Mouse (Mus musculus): Measurements from ENCODE around the gene Zfp428. TPM values are rescaled to one million over a fixed set of nuclear protein-coding genes. Genes with fewer than 3 reads are reported as not detected.

Zfp428 gene
- total and polyA plus RNA-seq, 2 experiments, result 1.4 to 2.3 TPM

DNA sequence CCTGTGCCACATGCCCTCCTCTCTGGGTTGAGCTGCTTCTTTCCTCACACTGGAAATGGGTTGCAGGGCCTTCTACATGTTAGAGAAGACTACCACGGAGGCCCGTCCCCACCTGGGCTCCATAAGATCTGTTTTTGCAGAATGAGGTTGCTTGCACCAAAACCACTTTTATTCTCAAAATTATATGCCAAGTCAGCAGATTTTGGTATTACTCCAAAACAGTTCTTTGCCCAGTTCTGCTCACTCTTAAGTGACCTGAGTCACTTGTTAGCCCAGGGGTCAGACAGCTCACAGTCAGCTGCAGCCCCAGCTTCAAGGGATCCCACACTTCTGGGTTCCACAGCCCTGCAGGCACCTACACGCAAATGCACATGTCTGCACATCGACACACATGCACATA, 54.6 kb downstream of the Zfp428 start:
- no peaks in the 10 kb centered on the region for H3K36me3 ChIP-seq (ENCODE audit: control insufficient read depth, insufficient read depth, low read length)

GRCm38 (mm10) chr7:24563191-24563836, 56.5 kb downstream of the Zfp428 start:
- H3K36me3 ChIP-seq (ENCODE audit: control insufficient read depth, insufficient read depth, low read length), result no peaks in the 10 kb centered on the region; the same call in 1 of the 2 replicates
- WGBS, result 84% methylated on average over 8 of the region's 8 CpGs
- no peaks in the 10 kb centered on the region for H3K79me2 ChIP-seq (ENCODE audit: control insufficient read depth, insufficient read depth, low read length)
- DNase-seq (ENCODE audit: extremely low read depth, low read depth, low spot score), result no peak
- TF ChIP-seq CTCF (IDR thresholded peaks at IDR 0.05; ENCODE audit: low read depth, low read length) (no peak), POLR2A (IDR thresholded peaks at IDR 0.05; ENCODE audit: extremely low read depth, insufficient read depth, low read length) (no peak)
- no peaks in the 10 kb centered on the region for H3K27me3 ChIP-seq (ENCODE audit: control insufficient read depth, insufficient read depth, low read length)
- no peak overlapping the region for H3K4me3 ChIP-seq (ENCODE audit: insufficient read depth, low read depth, low read length)
- H3K9ac ChIP-seq (ENCODE audit: low read depth, low read length), result no peak overlapping the region
- H3K27ac ChIP-seq (replicated peaks; ENCODE audit: insufficient read depth, low read depth, low read length), result no peak overlapping the region
- no peaks in the 10 kb centered on the region for H3K4me1 ChIP-seq (ENCODE audit: control insufficient read depth, insufficient read depth, low read length)

More for the DNA sequence above, 54.6 kb downstream of the Zfp428 start:
- TF ChIP-seq POLR2A (IDR thresholded peaks at IDR 0.05; ENCODE audit: extremely low read depth, insufficient read depth, low read length), result no peak
- no peak for TF ChIP-seq CTCF (IDR thresholded peaks at IDR 0.05; ENCODE audit: low read depth, low read length)
- Histone ChIP-seq H3K4me1 (ENCODE audit: control insufficient read depth, insufficient read depth, low read length) (no peaks in the 10 kb centered on the region), H3K27ac (replicated peaks; ENCODE audit: insufficient read depth, low read depth, low read length) (no peak overlapping the region), H3K79me2 (ENCODE audit: control insufficient read depth, insufficient read depth, low read length) (no peaks in the 10 kb centered on the region), H3K9ac (ENCODE audit: low read depth, low read length) (no peak overlapping the region), H3K4me3 (ENCODE audit: insufficient read depth, low read depth, low read length) (no peak overlapping the region), H3K27me3 (ENCODE audit: control insufficient read depth, insufficient read depth, low read length) (no peaks in the 10 kb centered on the region)
- 92% methylated on average over 4 of the region's 4 CpGs for WGBS
- DNase-seq (ENCODE audit: extremely low read depth, low read depth, low spot score), result no peak

DNA sequence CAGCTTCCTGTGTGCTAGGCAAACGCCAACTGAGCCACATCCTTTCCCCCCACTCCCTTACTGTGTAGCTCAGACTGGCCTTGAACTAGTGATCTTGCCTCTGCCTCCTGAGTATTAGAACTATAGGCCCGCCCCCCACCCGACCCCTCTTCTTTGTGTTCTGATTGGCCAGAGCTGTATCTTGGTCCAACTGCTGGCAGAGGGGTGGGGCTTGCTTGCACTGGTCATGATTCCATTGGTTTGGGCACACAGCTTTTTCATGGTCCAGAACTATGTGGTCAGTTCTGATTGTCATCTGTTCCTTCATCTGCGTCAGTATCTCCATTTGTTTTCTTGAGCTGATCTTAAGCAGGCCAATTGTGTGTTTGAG, 57.0 kb downstream of the Zfp428 start:
- DNase-seq (ENCODE audit: extremely low read depth, low read depth, low spot score), result no peak
- H3K9ac ChIP-seq (ENCODE audit: low read depth, low read length), result no peak overlapping the region
- TF ChIP-seq CTCF (IDR thresholded peaks at IDR 0.05; ENCODE audit: low read depth, low read length) (no peak), POLR2A (IDR thresholded peaks at IDR 0.05; ENCODE audit: extremely low read depth, insufficient read depth, low read length) (no peak)
- no peak overlapping the region for H3K27ac ChIP-seq (replicated peaks; ENCODE audit: insufficient read depth, low read depth, low read length)
- 86% methylated on average over 4 of the region's 4 CpGs for WGBS
- no peaks in the 10 kb centered on the region for H3K79me2 ChIP-seq (ENCODE audit: control insufficient read depth, insufficient read depth, low read length)
- no peak overlapping the region for H3K4me3 ChIP-seq (ENCODE audit: insufficient read depth, low read depth, low read length)
- H3K27me3 ChIP-seq (ENCODE audit: control insufficient read depth, insufficient read depth, low read length), result no peaks in the 10 kb centered on the region
- no peaks in the 10 kb centered on the region; the same call in 1 of the 2 replicates for H3K36me3 ChIP-seq (ENCODE audit: control insufficient read depth, insufficient read depth, low read length)
- H3K4me1 ChIP-seq (ENCODE audit: control insufficient read depth, insufficient read depth, low read length), result no peaks in the 10 kb centered on the region

DNA sequence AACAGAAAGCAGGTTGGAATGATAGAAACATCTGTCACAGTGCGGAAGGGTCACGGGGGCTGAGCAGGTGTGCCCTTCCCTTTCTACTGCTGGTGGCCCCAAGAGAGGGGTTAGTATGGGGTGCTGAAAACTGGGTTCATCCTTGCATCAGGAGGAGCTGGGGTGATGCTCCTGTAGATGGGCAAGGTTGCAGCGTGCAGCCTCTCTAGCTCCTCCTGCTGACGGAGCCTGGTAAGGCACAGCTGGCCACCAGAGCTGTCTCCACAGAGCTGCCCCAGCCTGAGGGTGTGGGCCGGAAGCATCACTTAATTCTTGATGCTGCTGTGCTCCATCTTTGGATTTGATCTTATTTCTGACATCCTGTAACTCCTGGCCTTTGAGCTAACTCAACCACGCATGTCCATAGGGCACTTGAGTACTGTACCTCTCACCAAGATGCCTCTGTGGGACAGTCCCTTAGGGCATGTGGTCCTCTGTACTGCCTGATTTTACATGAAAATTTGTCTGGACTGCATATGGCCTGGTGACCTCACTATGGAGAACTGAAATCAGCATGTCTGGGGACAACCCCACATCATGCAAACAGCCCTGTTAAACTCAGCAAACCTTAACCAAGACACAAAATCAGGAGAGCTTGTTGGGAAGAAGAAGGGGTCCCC, 57.9 kb downstream of the Zfp428 start:
- H3K4me3 ChIP-seq (ENCODE audit: insufficient read depth, low read depth, low read length), result no peak overlapping the region
- TF ChIP-seq CTCF (IDR thresholded peaks at IDR 0.05; ENCODE audit: low read depth, low read length) (peak; percentile 99), POLR2A (IDR thresholded peaks at IDR 0.05; ENCODE audit: extremely low read depth, insufficient read depth, low read length) (no peak)
- WGBS, result 70% methylated on average over 6 of the region's 6 CpGs
- no peaks in the 10 kb centered on the region for H3K4me1 ChIP-seq (ENCODE audit: control insufficient read depth, insufficient read depth, low read length)
- H3K27ac ChIP-seq (replicated peaks; ENCODE audit: insufficient read depth, low read depth, low read length), result no peak overlapping the region
- H3K27me3 ChIP-seq (ENCODE audit: control insufficient read depth, insufficient read depth, low read length), result no peaks in the 10 kb centered on the region
- DNase-seq (ENCODE audit: extremely low read depth, low read depth, low spot score), result peak; percentile 32
- H3K9ac ChIP-seq (ENCODE audit: low read depth, low read length), result no peak overlapping the region
- H3K36me3 ChIP-seq (ENCODE audit: control insufficient read depth, insufficient read depth, low read length), result no peaks in the 10 kb centered on the region; the same call in 1 of the 2 replicates
- H3K79me2 ChIP-seq (ENCODE audit: control insufficient read depth, insufficient read depth, low read length), result no peaks in the 10 kb centered on the region

Other genes with a start within 250 kb of the Zfp428 start
- gene Zfp93, start 236.6 kb upstream of the Zfp428 start, total RNA-seq (2014; rRNA removed), result 2.9 and 3.6 TPM in 2 replicates
- 1.3 TPM in 2 replicates for gene Zfp93, start 236.6 kb upstream of the Zfp428 start, polyA plus RNA-seq (2012; rRNA removed)
- gene Zfp61, start 205.8 kb upstream of the Zfp428 start, total RNA-seq (2014; rRNA removed), result 0.94 and 1.8 TPM in 2 replicates
- 0.48 and 0.50 TPM in 2 replicates for gene Zfp61, start 205.8 kb upstream of the Zfp428 start, polyA plus RNA-seq (2012; rRNA removed)
- gene Zfp94, start 190.3 kb upstream of the Zfp428 start, total RNA-seq (2014; rRNA removed), result 2.4 and 2.8 TPM in 2 replicates
- 2.6 and 3.3 TPM in 2 replicates for gene Zfp94, start 190.3 kb upstream of the Zfp428 start, polyA plus RNA-seq (2012; rRNA removed)
- gene Tescl, start 173.1 kb upstream of the Zfp428 start, total RNA-seq (2014; rRNA removed), result not detected in 2 replicates
- gene Tescl, start 173.1 kb upstream of the Zfp428 start, polyA plus RNA-seq (2012; rRNA removed), result not detected in 2 replicates
- gene Lypd5, start 157.8 kb upstream of the Zfp428 start, total RNA-seq (2014; rRNA removed), result not detected in 2 replicates
- gene Lypd5, start 157.8 kb upstream of the Zfp428 start, polyA plus RNA-seq (2012; rRNA removed), result not detected in 2 replicates
- 0.20 and 0.83 TPM in 2 replicates for gene Kcnn4, start 136.7 kb upstream of the Zfp428 start, total RNA-seq (2014; rRNA removed)
- 0.55 and 0.66 TPM in 2 replicates for gene Kcnn4, start 136.7 kb upstream of the Zfp428 start, polyA plus RNA-seq (2012; rRNA removed)
- 3.7 and 5.0 TPM in 2 replicates for gene Smg9, start 107.4 kb upstream of the Zfp428 start, total RNA-seq (2014; rRNA removed)
- gene Smg9, start 107.4 kb upstream of the Zfp428 start, polyA plus RNA-seq (2012; rRNA removed), result 11.7 and 17.8 TPM in 2 replicates
- gene Irgc1, start 54.7 kb upstream of the Zfp428 start, total RNA-seq (2014; rRNA removed), result not detected in 2 replicates
- 0.20 TPM in 1 of 2 replicates, not detected in the other for gene Irgc1, start 54.7 kb upstream of the Zfp428 start, polyA plus RNA-seq (2012; rRNA removed)
- 0.18 and 1.1 TPM in 2 replicates for gene Plaur, start 44.5 kb upstream of the Zfp428 start, total RNA-seq (2014; rRNA removed)
- gene Plaur, start 44.5 kb upstream of the Zfp428 start, polyA plus RNA-seq (2012; rRNA removed), result 0.22 and 0.97 TPM in 2 replicates
- gene Cadm4, start 25.0 kb upstream of the Zfp428 start, total RNA-seq (2014; rRNA removed), result 2.1 and 3.5 TPM in 2 replicates
- 5.3 and 6.5 TPM in 2 replicates for gene Cadm4, start 25.0 kb upstream of the Zfp428 start, polyA plus RNA-seq (2012; rRNA removed)
- gene AC161166.1, start 5.4 kb downstream of the Zfp428 start, total RNA-seq (2014; rRNA removed), result not detected in 2 replicates
- gene AC161166.1, start 5.4 kb downstream of the Zfp428 start, polyA plus RNA-seq (2012; rRNA removed), result not detected in 2 replicates
- gene Irgq, start 23.7 kb downstream of the Zfp428 start, total RNA-seq (2014; rRNA removed), result 3.0 and 4.8 TPM in 2 replicates
- 12.5 and 14.0 TPM in 2 replicates for gene Irgq, start 23.7 kb downstream of the Zfp428 start, polyA plus RNA-seq (2012; rRNA removed)
- gene Pinlyp, start 39.1 kb downstream of the Zfp428 start, total RNA-seq (2014; rRNA removed), result not detected in 2 replicates
- gene Pinlyp, start 39.1 kb downstream of the Zfp428 start, polyA plus RNA-seq (2012; rRNA removed), result not detected in 2 replicates
- gene Xrcc1, start 39.3 kb downstream of the Zfp428 start, total RNA-seq (2014; rRNA removed), result 4.8 and 7.4 TPM in 2 replicates
- 12.6 and 17.1 TPM in 2 replicates for gene Xrcc1, start 39.3 kb downstream of the Zfp428 start, polyA plus RNA-seq (2012; rRNA removed)
- 71.1 and 91.4 TPM in 2 replicates for gene Ethe1, start 80.5 kb downstream of the Zfp428 start, total RNA-seq (2014; rRNA removed)
- gene Ethe1, start 80.5 kb downstream of the Zfp428 start, polyA plus RNA-seq (2012; rRNA removed), result 227 and 244 TPM in 2 replicates
- gene Zfp575, start 80.6 kb downstream of the Zfp428 start, total RNA-seq (2014; rRNA removed), result not detected in 2 replicates
- gene Zfp575, start 80.6 kb downstream of the Zfp428 start, polyA plus RNA-seq (2012; rRNA removed), result 0.02 TPM in 1 of 2 replicates, not detected in the other
- gene Phldb3, start 103.8 kb downstream of the Zfp428 start, total RNA-seq (2014; rRNA removed), result 1.4 and 1.5 TPM in 2 replicates
- 3.4 and 3.5 TPM in 2 replicates for gene Phldb3, start 103.8 kb downstream of the Zfp428 start, polyA plus RNA-seq (2012; rRNA removed)
- gene Lypd3, start 129.5 kb downstream of the Zfp428 start, total RNA-seq (2014; rRNA removed), result not detected in 2 replicates
- gene Lypd3, start 129.5 kb downstream of the Zfp428 start, polyA plus RNA-seq (2012; rRNA removed), result not detected in 2 replicates
- not detected in 2 replicates for gene Tex101, start 169.7 kb downstream of the Zfp428 start, total RNA-seq (2014; rRNA removed)
- not detected in 2 replicates for gene Tex101, start 169.7 kb downstream of the Zfp428 start, polyA plus RNA-seq (2012; rRNA removed)
- gene BC049730, start 202.2 kb downstream of the Zfp428 start, total RNA-seq (2014; rRNA removed), result not detected in 2 replicates
- not detected in 2 replicates for gene BC049730, start 202.2 kb downstream of the Zfp428 start, polyA plus RNA-seq (2012; rRNA removed)
- gene Gm4763, start 219.9 kb downstream of the Zfp428 start, total RNA-seq (2014; rRNA removed), result not detected in 2 replicates
- not detected in 2 replicates for gene Gm4763, start 219.9 kb downstream of the Zfp428 start, polyA plus RNA-seq (2012; rRNA removed)